Mouse (Mus musculus) gonadal fat pad, adult 2 months (tissue): ENCODE measurements around the gene Borcs8. TPM values are rescaled to one million over a fixed set of nuclear protein-coding genes. Genes with fewer than 3 reads are reported as not detected.

ENCODE experiments used
- DNase-seq: peaks from one replicate; pipeline ENCODE4 v3.0.0-alpha.2; 2012; ENCODE audit warnings: low read depth
- polyA plus RNA-seq: library from polyadenylated mRNA; depleted of rRNA; stranded (reverse); fragments of >200 nt; gene quantifications from 2 replicates; pipeline ENCODE4 v1.2.3, GENCODE M21; 2012

Borcs8 gene
- polyA plus RNA-seq, 1 experiment = 103 TPM

- no peak for DNase-seq
Measured at GRCm38 (mm10) chr8:70134086-70134485, 5.2 kb upstream of the Borcs8 start.

- DNase-seq = no peak
Measured at GRCm38 (mm10) chr8:70134931-70135330, 4.4 kb upstream of the Borcs8 start.

- DNase-seq = no peak
Measured at GRCm38 (mm10) chr8:70136591-70136990, 2.7 kb upstream of the Borcs8 start.

GRCm38 (mm10) chr8:70137890-70138289 lies 1.4 kb upstream of the Borcs8 start:
- no peak for DNase-seq

- DNase-seq = no peak
Measured at GRCm38 (mm10) chr8:70139981-70140380, 682 bp downstream of the Borcs8 start.

- no peak for DNase-seq
Measured at GRCm38 (mm10) chr8:70147678-70148607, 8.6 kb downstream of the Borcs8 start.

GRCm38 (mm10) chr8:70150158-70150557 lies 10.9 kb downstream of the Borcs8 start:
- DNase-seq = no peak

- no peak for DNase-seq
Measured at GRCm38 (mm10) chr8:70152537-70153257, 13.4 kb downstream of the Borcs8 start.

- no peak for DNase-seq
Measured at GRCm38 (mm10) chr8:70157240-70157800, 18.0 kb downstream of the Borcs8 start.

GRCm38 (mm10) chr8:70158069-70158853 lies 19.0 kb downstream of the Borcs8 start:
- DNase-seq = no peak

- DNase-seq = no peak
Measured at GRCm38 (mm10) chr8:70159211-70159610, 19.9 kb downstream of the Borcs8 start.

GRCm38 (mm10) chr8:70160015-70160414 lies 20.7 kb downstream of the Borcs8 start:
- no peak for DNase-seq

- no peak for DNase-seq
Measured at GRCm38 (mm10) chr8:70163316-70163715, 24.0 kb downstream of the Borcs8 start.

GRCm38 (mm10) chr8:70166504-70167110 lies 27.3 kb downstream of the Borcs8 start:
- no peak for DNase-seq

- no peak for DNase-seq
Measured at GRCm38 (mm10) chr8:70170116-70170515, 30.8 kb downstream of the Borcs8 start.

GRCm38 (mm10) chr8:70170748-70171147 lies 31.4 kb downstream of the Borcs8 start:
- no peak for DNase-seq

- no peak for DNase-seq
Measured at GRCm38 (mm10) chr8:70171240-70171639, 31.9 kb downstream of the Borcs8 start.

- peak; percentile 76 for DNase-seq
Measured at GRCm38 (mm10) chr8:70172043-70172681, 32.9 kb downstream of the Borcs8 start, which contains the start of gene Tmem161a. Gene Tmem161a (plus strand): TSS chr8:70172356.

- DNase-seq = no peak
Measured at GRCm38 (mm10) chr8:70173320-70173719, 34.0 kb downstream of the Borcs8 start.

GRCm38 (mm10) chr8:70174079-70174478 lies 34.8 kb downstream of the Borcs8 start:
- DNase-seq = no peak

- no peak for DNase-seq
Measured at GRCm38 (mm10) chr8:70178231-70178630, 38.9 kb downstream of the Borcs8 start.
